Mouse (Mus musculus) thymus, postnatal 4 days (tissue): ENCODE results near the gene Tmem74b.

Source experiments
- DNase-seq: peaks from one replicate; pipeline ENCODE4 v3.0.0; 2021

Gene Tmem74b

DNA sequence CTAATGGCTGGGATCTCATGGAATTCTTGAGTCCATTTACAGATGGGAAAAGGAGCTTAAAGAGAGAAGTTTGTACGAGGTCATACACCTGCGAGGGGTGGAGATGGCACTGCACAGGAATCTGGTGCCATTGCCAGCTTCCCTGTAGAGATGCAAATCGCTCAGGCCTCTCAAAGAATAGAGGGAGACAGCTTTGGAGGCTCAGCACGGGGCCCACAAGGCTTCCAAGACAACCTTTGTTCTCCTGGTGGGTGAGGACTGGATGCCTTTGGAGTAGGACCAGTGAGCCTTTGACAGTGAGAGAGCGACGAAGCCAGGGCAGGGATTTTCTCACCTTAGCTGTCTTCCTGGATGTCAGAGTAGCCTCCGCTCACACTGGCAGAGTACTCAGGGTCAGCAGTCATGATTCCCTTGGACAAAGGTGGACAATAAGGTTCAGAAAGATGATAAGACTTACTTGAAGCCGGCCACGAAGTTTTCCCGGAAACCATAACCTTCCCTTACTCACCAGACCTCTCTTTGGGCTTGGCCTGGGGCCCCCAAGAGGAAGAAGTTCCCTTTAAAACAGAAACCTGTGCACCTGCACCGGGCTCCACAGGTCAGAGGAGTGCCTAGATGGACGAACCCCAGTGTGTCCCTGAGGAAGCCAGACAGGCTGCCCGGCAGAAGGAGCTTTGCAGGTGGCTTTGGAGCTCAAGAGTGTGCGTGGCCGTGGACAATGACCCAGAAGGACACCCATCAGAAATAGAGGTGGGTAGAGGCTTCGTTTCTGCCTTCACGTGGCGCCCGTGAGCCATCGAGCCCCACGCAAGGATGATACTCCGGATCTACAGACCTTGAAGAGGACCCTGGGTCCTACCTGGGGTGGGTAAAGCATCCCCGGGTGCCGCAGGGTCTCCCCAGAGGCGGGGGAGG, at the start of gene Tmem74b:
Tmem74b (plus strand) TSS at position 778 of the 915 bp plus-strand sequence.
- peak; percentile 9 for DNase-seq

DNA sequence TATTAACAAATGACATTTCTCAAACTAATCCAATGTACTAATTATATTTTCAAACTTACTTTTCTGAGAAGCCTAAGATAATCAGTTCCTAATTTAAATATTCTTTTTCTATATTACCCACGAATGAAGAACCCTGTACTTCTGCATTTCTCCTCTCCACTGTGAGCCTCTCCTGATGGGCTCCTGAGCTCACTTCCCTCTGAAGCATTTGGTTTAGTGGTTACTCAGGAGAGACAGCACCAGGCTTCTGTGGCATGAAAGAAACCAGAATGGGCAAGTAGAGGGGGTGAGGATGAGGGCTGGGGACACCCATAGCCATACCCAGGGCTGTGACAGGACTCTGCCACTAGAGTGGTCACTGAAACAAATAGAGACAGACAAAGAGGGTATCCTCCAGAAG, 49.8 kb upstream of the Tmem74b start:
- no peak for DNase-seq

DNA sequence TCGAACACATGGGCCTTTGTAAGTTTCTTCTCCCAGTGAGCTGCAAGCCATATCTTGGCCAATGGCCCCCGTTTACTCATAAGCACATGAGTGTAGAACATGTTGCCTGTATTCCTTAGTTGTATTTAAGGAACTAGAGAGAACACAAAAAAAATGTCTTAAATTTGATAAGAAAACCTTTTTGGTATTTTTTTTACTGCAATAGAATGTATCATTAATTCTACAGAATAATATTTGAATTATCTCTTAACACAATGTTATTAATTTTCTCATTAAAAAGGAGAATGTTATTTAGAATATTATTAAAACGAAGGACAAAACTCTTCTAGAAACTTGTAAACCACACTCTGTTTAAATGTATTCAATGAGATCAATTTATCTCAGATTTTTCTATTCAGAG, 33.4 kb upstream of the Tmem74b start, which contains the start of gene Rad21l:
Rad21l (minus strand) TSS at position 101 of the 400 bp plus-strand sequence.
- no peak for DNase-seq

- DNase-seq, result peak; percentile 15
Observed at GRCm38 (mm10) chr2:151670026-151670967, 31.5 kb upstream of the Tmem74b start.

- no peak for DNase-seq
Observed at GRCm38 (mm10) chr2:151670968-151671329, 30.9 kb upstream of the Tmem74b start.

DNA sequence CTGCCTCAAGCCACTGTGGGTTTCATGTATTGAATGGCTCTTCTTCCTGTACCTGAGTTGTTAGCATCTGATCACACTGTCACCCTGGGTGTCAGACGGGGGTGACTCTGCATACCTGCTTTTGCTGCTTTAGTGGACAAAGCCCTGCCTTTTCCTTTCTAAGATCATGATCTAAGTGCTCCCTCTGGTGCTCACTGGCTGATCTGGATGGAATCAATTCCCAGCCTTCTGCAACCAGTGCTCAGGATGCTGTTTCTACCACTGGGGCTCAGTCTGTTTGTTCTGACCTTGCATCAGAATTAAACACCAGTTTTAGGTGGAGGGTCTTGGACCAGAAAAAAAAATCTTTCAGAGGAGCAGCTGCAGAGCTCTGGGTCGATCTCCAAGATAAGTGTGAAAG, 25.6 kb upstream of the Tmem74b start:
- no peak for DNase-seq

- DNase-seq, result peak; percentile 55
Observed at GRCm38 (mm10) chr2:151682357-151682756, 19.5 kb upstream of the Tmem74b start.

DNA sequence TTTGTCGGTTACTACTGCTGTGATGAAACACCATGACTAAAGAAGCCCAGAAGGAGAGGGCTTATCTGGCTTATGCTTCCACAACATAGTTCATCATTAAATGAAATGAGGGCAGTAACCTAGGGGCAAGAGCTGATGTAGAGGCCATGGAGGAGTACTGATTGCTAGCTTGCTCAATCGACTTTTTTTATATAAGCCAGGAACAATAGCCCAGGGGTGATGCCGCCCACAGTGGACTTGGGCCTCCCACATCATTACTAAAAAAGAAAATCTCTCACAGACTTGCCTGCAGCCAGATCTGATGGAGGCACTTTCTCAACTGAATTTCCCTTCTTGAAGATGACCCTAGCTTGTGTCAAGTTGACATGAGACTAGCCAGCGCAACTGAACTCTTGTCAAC, 18.8 kb upstream of the Tmem74b start:
- DNase-seq, result no peak

GRCm38 (mm10) chr2:151702146-151702850, 490 bp downstream of the Tmem74b start:
- DNase-seq, result peak; percentile 58

GRCm38 (mm10) chr2:151702851-151703190, 1.0 kb downstream of the Tmem74b start:
- peak; percentile 11 for DNase-seq

DNA sequence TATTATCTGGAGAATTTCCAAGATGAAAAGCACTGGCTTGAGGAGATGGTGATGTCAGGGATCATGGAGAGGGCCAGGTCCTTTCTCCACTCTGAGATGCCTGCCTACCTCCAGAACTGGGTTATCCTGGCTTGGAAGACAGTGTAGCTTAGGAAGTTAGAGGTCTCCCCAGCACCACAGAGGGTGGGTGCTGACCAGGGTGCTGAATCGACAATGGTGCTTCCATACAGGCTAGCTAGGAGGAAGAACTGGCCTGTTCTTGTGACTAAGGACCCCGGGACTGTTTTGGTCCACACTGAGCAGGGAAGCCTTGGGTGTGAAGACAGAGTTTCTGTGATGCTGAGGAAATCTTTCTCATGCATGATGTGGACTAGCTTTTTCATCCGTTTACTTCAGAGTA, 10.8 kb downstream of the Tmem74b start:
- peak; percentile 57 for DNase-seq

GRCm38 (mm10) chr2:151715526-151715925, 13.7 kb downstream of the Tmem74b start:
- DNase-seq, result no peak

GRCm38 (mm10) chr2:151716318-151717055, 14.7 kb downstream of the Tmem74b start:
- no peak for DNase-seq

GRCm38 (mm10) chr2:151724094-151724493, 22.3 kb downstream of the Tmem74b start:
- DNase-seq, result no peak

GRCm38 (mm10) chr2:151733151-151733865, 31.5 kb downstream of the Tmem74b start:
- DNase-seq, result no peak

- no peak for DNase-seq
Observed at GRCm38 (mm10) chr2:151735422-151735821, 33.6 kb downstream of the Tmem74b start.

GRCm38 (mm10) chr2:151738460-151738859, 36.7 kb downstream of the Tmem74b start:
- no peak for DNase-seq

DNA sequence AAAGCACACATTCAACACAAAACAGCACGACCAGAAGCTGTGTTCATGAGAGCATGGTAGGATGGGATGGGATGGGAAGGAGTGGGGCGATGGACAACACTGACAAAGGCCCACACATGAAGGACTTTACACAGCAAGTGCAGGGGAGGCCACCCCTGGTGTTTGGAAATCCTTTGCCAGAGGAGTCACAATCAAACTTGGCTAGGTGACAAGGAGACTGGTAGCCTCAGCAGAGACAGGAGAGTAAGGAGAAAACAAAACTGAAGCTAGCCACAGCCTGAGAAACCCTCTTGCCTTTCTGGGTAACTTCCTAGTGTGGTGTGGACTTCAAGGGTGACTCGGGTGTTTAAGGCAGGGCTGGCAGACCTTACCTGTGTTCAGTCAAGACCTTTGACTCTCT, 37.3 kb downstream of the Tmem74b start:
- DNase-seq, result no peak

DNA sequence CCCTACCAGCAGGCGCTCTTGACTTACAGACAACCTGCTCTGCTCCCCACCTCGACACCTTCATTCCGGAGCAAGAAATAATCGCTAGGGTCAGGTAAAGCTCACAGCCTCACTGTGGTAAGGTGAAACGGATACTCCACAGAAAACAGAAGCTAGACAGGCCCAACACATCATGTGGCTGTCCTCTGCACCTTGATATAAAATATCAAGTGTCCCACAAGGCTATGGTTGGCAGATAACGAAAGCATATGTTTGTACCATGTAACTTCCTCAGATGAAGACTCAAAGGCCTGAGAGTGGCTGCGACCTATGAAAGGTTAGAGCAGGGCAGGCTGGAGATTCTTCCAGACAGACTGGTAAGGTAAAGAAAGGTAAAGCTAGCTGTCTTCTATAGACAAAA, 37.7 kb downstream of the Tmem74b start:
- no peak for DNase-seq

- DNase-seq, result peak; percentile 91
Observed at GRCm38 (mm10) chr2:151740741-151741526, 39.1 kb downstream of the Tmem74b start.

DNA sequence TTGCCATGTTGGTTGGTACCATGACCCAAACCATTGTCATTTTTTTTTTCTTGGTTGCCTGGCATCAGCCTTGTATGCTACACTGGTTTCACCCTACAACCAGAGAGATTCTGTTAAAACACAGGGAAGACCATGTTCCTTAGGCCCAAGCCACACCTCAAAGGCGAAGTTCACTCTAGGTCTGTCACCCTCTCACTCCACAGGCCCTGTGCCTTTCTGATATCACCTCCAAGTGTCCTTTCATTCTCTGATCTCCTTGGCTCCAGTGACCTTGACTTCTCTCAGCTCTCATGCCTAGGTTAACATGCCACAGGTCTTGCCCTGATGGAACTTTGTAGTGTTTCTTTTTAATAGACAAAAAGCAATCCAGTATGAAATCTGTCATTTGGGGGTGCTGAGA, 40.3 kb downstream of the Tmem74b start:
- no peak for DNase-seq
